Mouse (Mus musculus) left cerebral cortex, adult 18-20 months (tissue): ENCODE measurements at regions not wholly inside any gene's neighbourhood (a gene's known extent, or its start where the extent isn't known, plus 50 kb on each side); places are given as distances from the start of the nearest gene placed in this dataset.

ENCODE experiments used
- DNase-seq, 2 experiments: peaks; one replicate each; pipeline ENCODE4 v3.0.0; 2021 to 2022; ENCODE audit warnings: low spot score in 2 of 2, mixed read lengths in 1 of 2

- DNase-seq = no peak
Measured at GRCm38 (mm10) chr12:49732351-49732750, 347.4 kb downstream of the Gm43517 start.

DNA sequence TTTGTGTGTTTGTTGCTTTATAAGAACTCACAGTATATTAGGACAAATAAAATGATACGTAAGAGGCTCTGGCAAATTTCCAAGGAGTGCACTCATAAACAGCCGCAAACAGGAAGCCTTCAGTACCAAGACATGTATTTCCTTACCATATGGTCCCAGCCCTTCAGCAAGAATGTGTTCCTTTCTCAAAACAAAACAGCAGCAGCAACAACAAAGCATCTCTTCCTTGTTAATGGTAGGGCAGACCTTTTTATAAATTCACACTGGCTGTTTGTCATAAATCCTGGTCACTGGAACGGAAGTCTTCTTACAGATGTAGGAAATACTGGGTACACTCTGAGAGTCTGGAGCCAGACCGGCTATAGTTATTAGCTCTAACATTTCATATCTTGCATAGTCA lies 352.1 kb downstream of the Gm43517 start:
- no peak for DNase-seq

DNA sequence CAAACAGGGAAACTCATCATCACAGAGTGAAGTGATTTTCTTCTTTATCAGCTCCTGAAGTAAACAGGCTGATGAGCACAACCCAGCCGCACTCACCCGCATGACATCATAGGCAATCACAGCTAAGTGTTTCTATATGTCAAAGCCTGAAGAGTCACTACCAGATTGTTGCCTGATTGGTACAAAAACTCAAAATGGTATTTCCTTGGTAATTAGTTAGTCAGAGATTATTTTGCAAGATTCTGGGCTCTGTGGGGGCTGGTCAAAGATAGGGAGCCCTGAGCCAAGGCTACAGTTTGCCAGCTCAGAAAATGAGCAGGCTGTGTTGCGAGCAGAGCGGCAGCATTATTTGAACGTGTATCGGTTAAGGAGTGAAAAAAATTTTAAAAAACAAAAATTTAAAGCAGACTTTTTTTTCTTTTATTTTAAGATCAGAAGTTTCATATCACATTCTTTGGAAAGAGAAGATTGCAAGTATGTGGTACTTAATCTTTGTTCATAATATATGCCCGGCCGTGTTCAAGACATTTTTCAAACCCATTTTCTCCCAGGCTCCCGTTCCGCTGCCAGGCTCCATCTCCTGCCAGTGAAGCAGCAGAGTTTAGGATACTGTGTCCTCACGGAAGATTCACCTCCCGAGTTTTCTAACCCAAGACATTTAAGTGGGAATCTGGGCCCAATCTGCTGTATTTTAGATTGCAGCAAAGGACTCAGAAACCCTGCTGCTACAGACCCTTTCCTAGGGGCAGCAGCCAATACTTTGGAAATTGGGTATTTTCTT lies 355.2 kb downstream of the Gm43517 start:
- DNase-seq = peak; percentile 18 to 32

DNA sequence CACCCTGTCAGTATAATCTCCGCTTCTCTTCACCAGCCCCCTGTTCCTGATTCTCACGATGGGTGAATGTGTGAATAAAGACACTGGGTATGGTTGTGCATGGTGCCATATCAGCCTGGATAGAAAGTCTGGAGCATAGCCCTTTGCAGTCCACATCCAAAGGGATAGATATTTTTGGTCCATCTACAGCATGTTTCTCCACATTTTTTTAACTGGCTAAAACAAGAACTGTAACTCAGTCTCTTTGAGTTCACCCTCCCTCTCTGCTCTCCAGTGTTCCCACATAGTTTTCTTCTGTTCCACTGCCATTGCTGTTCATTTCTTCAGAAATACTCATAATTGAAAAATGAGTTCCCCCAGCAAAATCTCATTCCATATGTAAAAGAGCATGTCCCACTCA lies 358.4 kb downstream of the Gm43517 start:
- peak in 1 of 2 experiments; percentile 7 for DNase-seq

DNA sequence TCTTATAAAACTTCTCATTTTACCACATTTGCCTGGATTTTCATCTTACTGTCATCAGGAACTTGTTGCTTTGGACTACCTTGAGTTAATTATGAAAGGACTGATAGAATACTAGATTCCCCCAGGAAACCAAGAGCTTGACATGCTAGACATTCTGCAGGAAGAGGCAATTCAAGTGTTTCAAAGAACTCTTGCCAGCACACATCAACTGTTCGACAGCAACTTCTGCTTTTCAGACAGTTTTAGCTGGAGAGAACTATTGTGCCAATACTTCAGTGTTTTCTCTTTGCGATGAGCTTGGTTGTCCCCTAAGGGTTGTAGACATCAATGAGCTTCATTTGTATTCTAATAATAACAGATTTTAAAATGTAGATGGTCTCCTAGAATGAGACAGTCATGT lies 362.1 kb downstream of the Gm43517 start:
- no peak for DNase-seq

- DNase-seq = peak in 1 of 2 experiments; percentile 10
Measured at GRCm38 (mm10) chr12:49758391-49758790, 373.4 kb downstream of the Gm43517 start.

DNA sequence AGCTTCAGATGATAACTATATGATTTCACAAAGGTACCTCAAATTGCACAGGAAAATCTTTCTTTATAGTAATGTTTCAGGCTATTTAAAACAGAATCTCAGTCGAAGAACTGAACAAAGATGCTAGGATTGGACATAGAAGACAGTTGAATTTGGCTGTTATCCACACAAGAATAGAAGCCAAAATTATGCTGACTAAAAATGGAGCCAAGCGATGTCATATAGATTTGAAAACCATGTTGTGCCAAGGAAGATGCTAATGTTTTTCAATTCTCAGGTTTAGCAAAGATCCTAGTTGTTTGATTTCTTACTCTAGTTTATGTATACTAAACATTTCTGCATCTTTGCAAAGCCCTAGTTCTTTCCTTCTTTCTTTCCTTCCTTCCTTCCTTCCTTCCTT lies 379.6 kb downstream of the Gm43517 start:
- DNase-seq = no peak

DNA sequence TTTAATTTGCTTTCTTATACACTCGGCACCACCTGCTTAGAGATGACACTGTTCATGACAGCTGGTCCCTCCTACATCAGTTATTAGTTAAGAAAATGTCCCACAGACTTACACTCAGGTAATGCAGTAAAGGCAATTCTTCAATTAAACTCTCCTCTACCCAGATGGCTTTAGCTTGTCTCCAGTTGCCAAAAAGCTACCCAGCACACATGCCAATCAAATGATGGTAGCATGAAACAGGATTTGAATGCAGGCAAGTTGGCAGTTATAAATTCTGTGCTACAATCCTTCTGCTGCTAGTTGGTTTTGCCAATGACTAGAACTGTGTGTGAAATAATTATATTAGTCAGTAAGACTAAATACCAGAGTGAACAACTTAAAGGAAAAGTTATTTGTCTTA lies 423.4 kb downstream of the Gm43517 start:
- DNase-seq = no peak

- DNase-seq = no peak
Measured at GRCm38 (mm10) chr12:49814653-49815052, 429.7 kb downstream of the Gm43517 start.

- no peak for DNase-seq
Measured at GRCm38 (mm10) chr12:49827769-49828168, 442.8 kb downstream of the Gm43517 start.

GRCm38 (mm10) chr12:49828553-49828952 lies 443.6 kb downstream of the Gm43517 start:
- DNase-seq = no peak

GRCm38 (mm10) chr12:49830665-49831064 lies 445.7 kb downstream of the Gm43517 start:
- peak in 1 of 2 experiments; percentile 4 for DNase-seq

GRCm38 (mm10) chr12:49832118-49832847 lies 447.3 kb downstream of the Gm43517 start:
- peak; percentile 8 to 19 for DNase-seq

GRCm38 (mm10) chr12:49836282-49837070 lies 451.5 kb downstream of the Gm43517 start:
- DNase-seq = no peak

- DNase-seq = no peak
Measured at GRCm38 (mm10) chr12:49885507-49885906, 500.5 kb downstream of the Gm43517 start.

DNA sequence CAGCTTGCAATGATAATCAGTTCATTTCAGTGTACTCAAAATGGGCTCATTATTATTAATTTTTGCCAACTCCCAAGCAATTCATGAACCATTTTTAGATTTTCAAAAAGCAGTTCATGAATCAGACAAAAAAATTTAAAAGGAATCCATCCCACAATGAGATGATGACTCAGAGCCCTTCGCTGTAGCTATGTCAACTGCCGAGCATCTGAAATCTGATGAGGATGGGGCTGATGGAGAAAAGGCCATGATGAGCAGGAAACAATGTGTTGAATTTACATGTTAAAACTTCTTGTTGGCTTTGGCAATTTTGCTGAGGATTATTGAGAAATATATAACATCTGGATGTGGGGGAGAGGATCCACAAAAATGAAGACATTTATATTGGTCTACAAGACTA lies 502.3 kb downstream of the Gm43517 start:
- DNase-seq = no peak

- DNase-seq = no peak
Measured at GRCm38 (mm10) chr12:49897768-49898167, 512.8 kb downstream of the Gm43517 start.

DNA sequence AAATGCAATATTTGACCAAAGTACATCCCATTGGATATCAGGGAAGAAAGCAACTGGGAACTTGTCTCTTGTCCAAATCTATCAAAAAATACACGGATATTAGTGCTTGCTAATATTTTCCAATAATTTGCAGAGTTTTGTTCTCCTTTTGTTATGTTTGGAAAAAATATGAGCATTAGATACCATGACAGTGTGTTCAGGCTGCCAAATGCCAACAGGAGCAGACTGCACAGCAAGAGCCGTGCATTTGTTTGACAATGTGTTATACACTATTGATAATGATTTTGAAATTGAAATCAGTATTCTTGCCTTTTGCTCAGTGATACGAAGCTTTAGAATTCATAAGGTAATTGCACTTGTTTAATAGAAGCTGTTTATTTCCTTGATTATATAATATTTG lies 530.7 kb downstream of the Gm43517 start:
- DNase-seq = no peak

DNA sequence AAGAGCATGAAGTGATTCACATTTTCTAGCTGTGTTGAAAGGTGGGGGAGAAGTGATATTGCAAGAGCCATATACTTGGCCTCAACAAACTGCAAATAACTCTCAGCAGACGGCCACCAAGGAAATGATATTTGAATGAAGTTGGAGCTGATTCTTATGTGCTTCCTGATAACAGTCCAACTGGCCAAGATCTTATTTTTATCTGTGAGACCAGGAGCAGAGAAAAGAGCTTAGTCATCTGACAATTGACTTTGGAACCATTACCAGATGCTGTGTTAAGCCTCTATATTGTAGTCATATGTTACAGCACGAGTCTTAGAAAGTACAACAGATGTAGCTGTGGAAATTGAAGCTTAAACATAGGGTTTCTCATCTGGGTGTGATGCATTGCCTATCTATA lies 536.6 kb downstream of the Gm43517 start:
- DNase-seq = no peak

DNA sequence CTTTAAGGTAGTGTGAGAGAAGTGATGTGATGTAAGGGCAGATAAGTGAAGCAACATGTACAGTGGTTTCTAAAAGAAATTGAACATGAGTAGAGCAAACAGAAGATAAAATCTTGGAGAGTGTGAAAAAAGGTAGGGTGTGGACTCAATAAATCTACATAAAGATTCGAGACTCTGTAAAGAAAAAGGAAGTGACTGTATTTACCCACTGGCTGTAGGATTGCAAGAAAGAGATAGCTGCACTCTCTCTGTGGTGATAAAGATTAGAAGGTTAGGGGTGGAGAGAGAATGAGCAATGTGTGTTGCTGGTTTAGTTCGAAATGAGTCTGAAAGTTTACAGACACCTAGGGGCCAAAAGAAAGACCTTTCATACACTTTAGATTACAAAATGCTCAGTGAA lies 555.8 kb downstream of the Gm43517 start:
- no peak for DNase-seq

GRCm38 (mm10) chr12:49944911-49945627 lies 560.1 kb downstream of the Gm43517 start:
- DNase-seq = no peak
